Mouse (Mus musculus) liver, embryonic 14.5 days (tissue): ENCODE results near the gene Upf2.

Experiments used
- CTCF ChIP-seq: IDR thresholded peaks from 2 replicates; pipeline ENCODE4 v1.5.1; 2016; ENCODE audit warnings: antibody characterized with exemption, low read depth, control low read depth
- EP300 ChIP-seq: IDR thresholded peaks from 2 replicates; pipeline ENCODE4 v1.6.1; 2016; ENCODE audit warnings: antibody characterized with exemption, low read depth

GRCm38 (mm10) chr2:6048570-6048969, 97.3 kb downstream of the Upf2 start:
- TF ChIP-seq CTCF = no peak
- TF ChIP-seq EP300 = no peak
